Mouse (Mus musculus) ES-E14 (cell line): ENCODE data around the gene BC030499.

Source experiments
- CHD2 ChIP-seq: IDR thresholded peaks from 2 replicates; pipeline ENCODE4 v1.6.1; 2014; ENCODE audit warnings: mild to moderate bottlenecking, low read depth, low read length, inconsistent platforms
- HCFC1 ChIP-seq: IDR thresholded peaks from 2 replicates; pipeline ENCODE4 v1.6.1; 2012; ENCODE audit warnings: low read length, inconsistent platforms, borderline replicate concordance; ENCODE audit not compliant: insufficient read depth
- ZC3H11A ChIP-seq: IDR thresholded peaks from 2 replicates; pipeline ENCODE4 v1.6.1; 2012; ENCODE audit warnings: low read depth, mild to moderate bottlenecking, inconsistent platforms, low read length, borderline replicate concordance
- ZNF384 ChIP-seq: IDR thresholded peaks from 2 replicates; pipeline ENCODE4 v1.6.1; 2012; ENCODE audit warnings: low read depth, low read length, inconsistent platforms

DNA sequence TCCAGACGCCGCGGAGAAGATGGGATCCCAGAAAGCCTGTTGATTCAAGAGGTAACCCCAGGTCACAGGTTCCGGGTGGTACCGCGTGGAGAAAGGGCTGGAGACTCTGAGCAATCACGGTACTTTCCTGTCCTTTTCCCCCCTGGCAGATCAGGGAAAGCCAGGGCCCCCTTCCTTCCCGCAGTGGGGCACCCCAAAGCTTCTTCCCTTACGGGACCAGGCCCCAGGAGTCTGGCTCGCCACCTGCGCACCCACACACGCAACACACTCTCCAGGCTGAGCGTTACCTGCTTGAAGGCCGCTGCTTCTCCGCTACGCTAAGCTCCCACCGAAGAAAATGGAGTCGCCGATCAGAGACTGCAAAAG, 45.4 kb upstream of the BC030499 start:
- TF ChIP-seq ZC3H11A (no peak), CHD2 (no peak), ZNF384 (no peak), HCFC1 (no peak)
